Mouse (Mus musculus) heart, adult 2 months (tissue): ENCODE measurements at regions not wholly inside any gene's neighbourhood (a gene's known extent, or its start where the extent isn't known, plus 50 kb on each side); places are given as distances from the start of the nearest gene placed in this dataset.

Experiments
- CTCF ChIP-seq: fragments of 200-600 bp; IDR thresholded peaks from 2 replicates; pipeline ENCODE4 v1.8.1; 2022; ENCODE audit warnings: antibody characterized with exemption, mild to moderate bottlenecking, moderate library complexity
- EP300 ChIP-seq: fragments of 200-500 bp; IDR thresholded peaks from 2 replicates; pipeline ENCODE4 v1.6.1; 2011; ENCODE audit warnings: low read depth, low read length, control low read depth; ENCODE audit not compliant: insufficient read depth
- POLR2A ChIP-seq: fragments of 200-500 bp; IDR thresholded peaks from 2 replicates; pipeline ENCODE4 v1.6.1; 2011; ENCODE audit warnings: mild to moderate bottlenecking, low read depth, low read length, control low read depth; ENCODE audit not compliant: insufficient read depth

- TF ChIP-seq CTCF (no peak), POLR2A (no peak), EP300 (no peak)
These were observed 218.8 kb upstream of the Unc93a2 start for GRCm38 (mm10) chr17:7604096-7604495.
